Mouse (Mus musculus) ES-E14 (cell line): ENCODE data around the gene Tex38. TPM values are rescaled to one million over a fixed set of nuclear protein-coding genes. Genes with fewer than 3 reads are reported as not detected.

Experiments used
- DNase-seq: peaks from one replicate; pipeline ENCODE4 v3.0.0-alpha.2; 2013; ENCODE audit warnings: low read depth, low spot score
- H3K27ac ChIP-seq: 2 replicates; pipeline ENCODE4 v1.5.1; 2012; ENCODE audit warnings: low read depth, mild to moderate bottlenecking, low read length, moderate library complexity, mixed read lengths; ENCODE audit not compliant: poor library complexity, insufficient read depth, severe bottlenecking
- H3K36me3 ChIP-seq: 2 replicates; pipeline ENCODE4 v1.6.1; 2012; ENCODE audit warnings: mild to moderate bottlenecking, low read length, moderate library complexity, mixed read lengths; ENCODE audit not compliant: control insufficient read depth, poor library complexity, insufficient read depth, severe bottlenecking
- H3K4me1 ChIP-seq, 2 experiments: fragments of 150-350 bp in 1 of 2; sonication (generic) in 1 of 2; 2 replicates each; pipeline ENCODE4 v1.6.1; 2012; ENCODE audit warnings: low read length in 2 of 2, mild to moderate bottlenecking in 1 of 2, mixed read lengths in 1 of 2; ENCODE audit not compliant: control insufficient read depth in 2 of 2, insufficient read depth in 2 of 2, poor library complexity in 1 of 2
- H3K4me3 ChIP-seq, 2 experiments: fragments of 150-350 bp in 1 of 2; sonication (generic) in 1 of 2; 2 replicates each; pipeline ENCODE4 v1.5.1; 2012; ENCODE audit warnings: low read length in 2 of 2, low read depth in 1 of 2, mild to moderate bottlenecking in 1 of 2, mixed read lengths in 1 of 2; ENCODE audit not compliant: insufficient read depth in 1 of 2, poor library complexity in 1 of 2, severe bottlenecking in 1 of 2
- H3K9ac ChIP-seq: 2 replicates; pipeline ENCODE4 v1.6.1; 2012; ENCODE audit warnings: low read depth, mild to moderate bottlenecking, low read length, mixed read lengths; ENCODE audit not compliant: poor library complexity, insufficient read depth, severe bottlenecking
- H3K9me3 ChIP-seq: fragments of 150-350 bp; sonication (generic); 2 replicates; pipeline ENCODE4 v1.6.1; 2012; ENCODE audit warnings: low read depth, mild to moderate bottlenecking, low read length; ENCODE audit not compliant: control insufficient read depth, insufficient read depth
- CHD2 ChIP-seq: IDR thresholded peaks from 2 replicates; pipeline ENCODE4 v1.6.1; 2014; ENCODE audit warnings: mild to moderate bottlenecking, low read depth, low read length, inconsistent platforms
- HCFC1 ChIP-seq: IDR thresholded peaks from 2 replicates; pipeline ENCODE4 v1.6.1; 2012; ENCODE audit warnings: low read length, inconsistent platforms, borderline replicate concordance; ENCODE audit not compliant: insufficient read depth
- MAFK ChIP-seq: IDR thresholded peaks from 2 replicates; pipeline ENCODE4 v1.6.1; 2014; ENCODE audit warnings: mild to moderate bottlenecking, low read depth, low read length, inconsistent platforms; ENCODE audit not compliant: insufficient read depth
- ZC3H11A ChIP-seq: IDR thresholded peaks from 2 replicates; pipeline ENCODE4 v1.6.1; 2012; ENCODE audit warnings: low read depth, mild to moderate bottlenecking, inconsistent platforms, low read length, borderline replicate concordance
- ZNF384 ChIP-seq: IDR thresholded peaks from 2 replicates; pipeline ENCODE4 v1.6.1; 2012; ENCODE audit warnings: low read depth, low read length, inconsistent platforms
- in situ Hi-C, 2 experiments: fragments of 600-800 bp; cut with MboI; formaldehyde crosslinking; loops; one replicate each; pipeline ENCODE4 v1.15.1; 2025; ENCODE audit warnings: low sequenced_read_pairs in 2 of 2, inconsistent platforms in 1 of 2; ENCODE audit not compliant: unreplicated experiment in 2 of 2
- total RNA-seq: library from RNA; depleted of rRNA; stranded (reverse); fragments of 300-350 nt; gene quantifications from 2 replicates; pipeline ENCODE4 v1.2.3, GENCODE M21; 2012

The Tex38 gene
- total RNA-seq, 1 experiment: not detected

- H3K36me3 ChIP-seq: peaks cover 2% of the 10 kb centered on the region; the same call in 1 of the 2 replicates
- no peak overlapping the region for H3K4me3 ChIP-seq
- DNase-seq: no peak
- H3K27ac ChIP-seq: no peak overlapping the region
- TF ChIP-seq ZC3H11A: no peak
- no peak for TF ChIP-seq MAFK
- no peak for TF ChIP-seq ZNF384
- no peak for TF ChIP-seq CHD2
- no peak for TF ChIP-seq HCFC1
- in situ Hi-C loops: no loop called here
- no peaks in the 10 kb centered on the region for H3K9me3 ChIP-seq
- H3K4me1 ChIP-seq: peaks cover 0 to 3% of the 10 kb centered on the region in 2 experiments; a peak in 1 of 4 replicates
- H3K9ac ChIP-seq: no peak overlapping the region
These were observed 40.1 kb upstream of the Tex38 start for GRCm38 (mm10) chr4:115820944-115821343.

- TF ChIP-seq ZNF384 (no peak), MAFK (no peak), CHD2 (no peak)
- no peak overlapping the region for H3K4me3 ChIP-seq
- no peak for DNase-seq
- in situ Hi-C loops: no loop called here
- peaks cover 0 to 3% of the 10 kb centered on the region in 2 experiments; a peak in 1 of 4 replicates for H3K4me1 ChIP-seq
- no peak overlapping the region for H3K27ac ChIP-seq
- peaks cover 5% of the 10 kb centered on the region; the same call in 1 of the 2 replicates for H3K36me3 ChIP-seq
- no peaks in the 10 kb centered on the region for H3K9me3 ChIP-seq
- H3K9ac ChIP-seq: no peak overlapping the region
These were observed 39.4 kb upstream of the Tex38 start for GRCm38 (mm10) chr4:115820199-115820598.

GRCm38 (mm10) chr4:115815606-115816005 is 34.8 kb upstream of the Tex38 start:
- no peaks in the 10 kb centered on the region for H3K9me3 ChIP-seq
- no peak overlapping the region for H3K27ac ChIP-seq
- H3K36me3 ChIP-seq: peaks cover 5% of the 10 kb centered on the region; the same call in 1 of the 2 replicates
- H3K4me1 ChIP-seq: peaks cover 4 to 7% of the 10 kb centered on the region in 2 experiments; a peak in 3 of 4 replicates
- H3K9ac ChIP-seq: no peak overlapping the region
- DNase-seq: no peak
- no peak overlapping the region for H3K4me3 ChIP-seq
- in situ Hi-C loops: no loop called here
- TF ChIP-seq ZC3H11A (no peak), HCFC1 (no peak), CHD2 (no peak), ZNF384 (no peak), MAFK (no peak)

- H3K9me3 ChIP-seq: no peaks in the 10 kb centered on the region
- peaks cover 2 to 7% of the 10 kb centered on the region in 2 experiments; a peak in 2 of 4 replicates for H3K4me1 ChIP-seq
- H3K36me3 ChIP-seq: peaks cover 3% of the 10 kb centered on the region; the same call in 1 of the 2 replicates
- TF ChIP-seq HCFC1: no peak
- TF ChIP-seq CHD2: no peak
- no peak for TF ChIP-seq ZNF384
- no peak for TF ChIP-seq ZC3H11A
- no peak for TF ChIP-seq MAFK
- no peak overlapping the region for H3K4me3 ChIP-seq
- H3K9ac ChIP-seq: no peak overlapping the region
- no peak for DNase-seq
- in situ Hi-C loops: no loop called here
- no peak overlapping the region for H3K27ac ChIP-seq
These were observed 31.5 kb upstream of the Tex38 start for GRCm38 (mm10) chr4:115812326-115812725.

GRCm38 (mm10) chr4:115799981-115800380 is 19.2 kb upstream of the Tex38 start:
- peaks cover 6% of the 10 kb centered on the region for H3K36me3 ChIP-seq
- DNase-seq: no peak
- H3K4me3 ChIP-seq: no peak overlapping the region
- no peaks in the 10 kb centered on the region for H3K9me3 ChIP-seq
- no peaks in the 10 kb centered on the region for H3K4me1 ChIP-seq
- H3K27ac ChIP-seq: no peak overlapping the region
- no peak overlapping the region for H3K9ac ChIP-seq
- in situ Hi-C loops: no loop called here
- no peak for TF ChIP-seq MAFK
